Mouse (Mus musculus) megakaryocyte, embryonic 14.5 days (primary cell): ENCODE data around the gene Akap8. TPM values are rescaled to one million over a fixed set of nuclear protein-coding genes. Genes with fewer than 3 reads are reported as not detected.

ENCODE experiments used
- H3K27me3 ChIP-seq: replicated peaks from 2 replicates; pipeline ENCODE3; 2012; ENCODE audit warnings: inconsistent platforms
- H3K36me3 ChIP-seq: replicated peaks from 2 replicates; pipeline ENCODE3; 2012; ENCODE audit warnings: low read length, inconsistent platforms, mixed read lengths
- H3K4me1 ChIP-seq: 2 replicates; pipeline ENCODE4 v1.6.1; 2012; ENCODE audit warnings: inconsistent platforms
- H3K4me3 ChIP-seq: replicated peaks from 2 replicates; pipeline ENCODE3; 2012; ENCODE audit warnings: moderate library complexity, mild to moderate bottlenecking, inconsistent platforms
- H3K9me3 ChIP-seq: 2 replicates; pipeline ENCODE4 v1.6.1; 2012; ENCODE audit warnings: inconsistent platforms
- FLI1 ChIP-seq: IDR thresholded peaks from 2 replicates; pipeline ENCODE4 v1.6.1; 2012; ENCODE audit warnings: low read length, inconsistent platforms, mixed read lengths
- GATA1 ChIP-seq: IDR thresholded peaks from 3 replicates; pipeline ENCODE4 v1.6.1; 2012; ENCODE audit warnings: mixed read lengths, low read length, inconsistent platforms, borderline replicate concordance
- polyA plus RNA-seq: library from polyadenylated mRNA; stranded (reverse); fragments of >175 nt; gene quantifications from 2 replicates; pipeline ENCODE4 v1.2.3, GENCODE M21; 2012; ENCODE audit warnings: low replicate concordance; ENCODE audit not compliant: insufficient read depth

Akap8 gene
- polyA plus RNA-seq, 1 experiment: 67.7 TPM

DNA sequence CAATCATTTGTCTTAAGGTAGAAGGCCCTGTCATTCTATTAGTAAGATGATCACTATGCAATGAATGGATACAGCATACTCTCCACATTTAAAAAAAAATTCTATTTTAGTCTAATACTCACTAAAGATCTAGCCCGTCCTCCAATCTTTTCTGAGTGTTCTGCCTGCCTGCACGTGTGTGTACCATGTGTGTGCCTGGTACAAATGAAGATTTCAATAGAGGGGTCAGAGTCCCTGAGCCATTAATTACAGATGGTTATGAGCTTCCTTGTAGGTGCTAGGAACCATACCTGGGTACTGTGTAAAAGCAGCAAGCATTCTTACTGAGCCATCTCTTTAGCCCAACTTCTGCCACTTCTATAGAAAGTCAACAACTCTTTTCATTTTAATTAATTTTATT lies 64.1 kb downstream of the Akap8 start:
- Histone ChIP-seq H3K27me3 (no peaks in the 10 kb centered on the region), H3K9me3 (no peaks in the 10 kb centered on the region), H3K36me3 (peaks cover 10% of the 10 kb centered on the region), H3K4me3 (no peak overlapping the region), H3K4me1 (peaks cover 93% of the 10 kb centered on the region)
- no peak for TF ChIP-seq GATA1
- no peak for TF ChIP-seq FLI1

Other genes starting within 250 kb of the Akap8 start
- gene Notch3, start 154.4 kb downstream of the Akap8 start, polyA plus RNA-seq: 0.23 and 1.4 TPM in 2 replicates
- gene Ephx3, start 131.7 kb downstream of the Akap8 start, polyA plus RNA-seq: not detected in 2 replicates
- 125 and 148 TPM in 2 replicates for gene Brd4, start 36.5 kb downstream of the Akap8 start, polyA plus RNA-seq
- 93.3 and 157 TPM in 2 replicates for gene Akap8l, start 29.4 kb upstream of the Akap8 start, polyA plus RNA-seq
- 32.7 and 47.1 TPM in 2 replicates for gene Wiz, start 68.2 kb upstream of the Akap8 start, polyA plus RNA-seq
- gene Rasal3, start 82.3 kb upstream of the Akap8 start, polyA plus RNA-seq: 26.2 and 250 TPM in 2 replicates
- gene Pglyrp2, start 102.9 kb upstream of the Akap8 start, polyA plus RNA-seq: 2.0 and 3.2 TPM in 2 replicates
- gene Cyp4f39, start 131.5 kb upstream of the Akap8 start, polyA plus RNA-seq: not detected in 2 replicates
- gene Cyp4f17, start 184.8 kb upstream of the Akap8 start, polyA plus RNA-seq: 0.67 TPM in 1 of 2 replicates, not detected in the other
- gene Cyp4f16, start 215.3 kb upstream of the Akap8 start, polyA plus RNA-seq: 2.1 and 5.3 TPM in 2 replicates